Mouse (Mus musculus): Measurements from ENCODE around the gene Zfp593. TPM values are rescaled to one million over a fixed set of nuclear protein-coding genes. Genes with fewer than 3 reads are reported as not detected.

Gene Zfp593
- polyA plus RNA-seq, 1 experiment: 6.0 TPM

DNA sequence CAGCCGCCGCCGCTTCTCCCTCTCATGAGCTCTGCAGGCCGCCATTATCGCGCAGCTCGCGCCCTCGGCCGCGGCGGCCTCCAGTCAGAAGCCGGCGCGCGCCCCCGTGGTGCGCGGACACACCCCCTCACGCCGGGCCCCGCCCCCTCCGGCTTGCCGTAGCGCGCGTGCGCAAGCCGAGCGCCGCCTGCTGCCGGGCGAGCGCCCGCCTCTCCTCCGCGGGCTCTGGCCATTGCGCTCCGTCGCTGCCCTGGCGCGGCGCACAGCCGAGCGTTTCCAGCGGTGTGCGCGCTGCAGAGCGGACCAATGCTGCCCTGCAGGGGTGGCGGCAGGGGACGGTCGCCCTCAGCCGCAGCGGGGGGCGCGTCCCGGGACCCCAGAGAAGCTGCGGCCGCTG lies 41.8 kb upstream of the Zfp593 start:
- TF ChIP-seq POLR2A (IDR thresholded peaks at IDR 0.05; ENCODE audit: low read depth, low read length) (peak; percentile 13), CTCF (conservative IDR thresholded peaks at IDR 0.05; ENCODE audit: insufficient read depth, insufficient read length, low read depth, low read length) (0 out of 2 replicates have a peak, but pooled peaks have one; percentile 20)
- DNase-seq: peak; percentile 97
- Histone ChIP-seq H3K36me3 (ENCODE audit: control insufficient read depth, insufficient read depth, low read length) (no peaks in the 10 kb centered on the region), H3K27me3 (replicated peaks; ENCODE audit: control insufficient read depth, insufficient read depth, low read length) (no peaks in the 10 kb centered on the region), H3K4me3 (ENCODE audit: insufficient read depth, low read depth, low read length) (peak overlapping the region; percentile 96), H3K27ac (ENCODE audit: insufficient read depth, low read depth, low read length) (peak overlapping the region; percentile 92), H3K4me1 (ENCODE audit: control insufficient read depth, insufficient read depth, low read length) (peaks cover 6% of the 10 kb centered on the region; the same call in 1 of the 2 replicates)
- WGBS: under 1% methylated on average over 59 of the region's 59 CpGs

DNA sequence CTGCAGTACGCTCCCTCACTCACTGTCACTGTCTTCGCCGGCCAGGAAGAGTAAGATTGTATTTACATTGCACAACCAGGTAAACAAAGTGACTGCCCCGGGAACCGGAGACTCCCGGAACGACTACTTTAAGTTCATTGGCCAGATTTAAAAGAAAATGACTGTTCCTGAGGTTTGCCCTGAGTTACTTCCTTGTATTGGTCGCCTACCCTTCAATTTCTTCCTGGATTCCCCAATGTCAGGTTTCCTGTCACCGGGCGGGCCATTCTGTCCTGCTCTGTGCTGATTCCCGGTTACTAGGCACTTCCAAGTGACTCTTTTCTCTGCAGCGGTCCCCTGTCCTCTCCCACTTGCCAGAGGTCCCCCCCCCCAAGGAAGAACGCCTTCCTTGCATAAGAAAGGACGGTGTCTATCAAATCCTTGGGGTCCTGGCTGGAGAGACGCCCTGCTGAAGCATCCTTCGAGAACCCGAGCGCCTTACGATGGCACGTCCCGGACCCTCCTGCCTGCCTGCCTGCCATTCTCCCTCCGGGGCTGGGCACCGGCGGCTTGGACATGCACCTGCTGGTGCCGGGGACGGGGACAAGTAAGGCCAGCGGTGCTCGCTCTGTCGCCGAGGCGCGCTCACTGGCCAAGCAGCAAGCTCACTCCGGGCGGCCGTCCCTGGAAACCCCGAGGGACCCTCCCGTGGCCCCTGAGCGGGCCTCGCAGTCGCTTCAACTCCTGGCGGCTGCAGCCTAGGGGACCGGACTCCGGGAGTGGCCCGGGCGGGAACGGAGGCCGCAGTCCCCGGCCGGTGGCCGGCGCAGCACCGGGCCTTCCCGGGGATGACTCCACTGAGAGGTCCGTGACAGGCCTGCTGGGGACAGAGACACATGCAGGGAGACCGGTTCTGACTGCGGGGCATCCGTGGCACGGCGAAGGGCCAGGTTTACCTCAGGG lies 41.1 kb upstream of the Zfp593 start:
- no peaks in the 10 kb centered on the region for H3K27me3 ChIP-seq (replicated peaks; ENCODE audit: control insufficient read depth, insufficient read depth, low read length)
- H3K4me3 ChIP-seq (ENCODE audit: insufficient read depth, low read depth, low read length): peak overlapping the region; percentile 96
- H3K36me3 ChIP-seq (ENCODE audit: control insufficient read depth, insufficient read depth, low read length): no peaks in the 10 kb centered on the region
- 1% methylated on average over 59 of the region's 59 CpGs for WGBS
- H3K27ac ChIP-seq (ENCODE audit: insufficient read depth, low read depth, low read length): peak overlapping the region; percentile 44; the same call in 1 of the 2 replicates
- TF ChIP-seq CTCF (conservative IDR thresholded peaks at IDR 0.05; ENCODE audit: insufficient read depth, insufficient read length, low read depth, low read length): no peak
- no peak for TF ChIP-seq POLR2A (IDR thresholded peaks at IDR 0.05; ENCODE audit: low read depth, low read length)
- H3K4me1 ChIP-seq (ENCODE audit: control insufficient read depth, insufficient read depth, low read length): peaks cover 6% of the 10 kb centered on the region; the same call in 1 of the 2 replicates
- no peak for DNase-seq

DNA sequence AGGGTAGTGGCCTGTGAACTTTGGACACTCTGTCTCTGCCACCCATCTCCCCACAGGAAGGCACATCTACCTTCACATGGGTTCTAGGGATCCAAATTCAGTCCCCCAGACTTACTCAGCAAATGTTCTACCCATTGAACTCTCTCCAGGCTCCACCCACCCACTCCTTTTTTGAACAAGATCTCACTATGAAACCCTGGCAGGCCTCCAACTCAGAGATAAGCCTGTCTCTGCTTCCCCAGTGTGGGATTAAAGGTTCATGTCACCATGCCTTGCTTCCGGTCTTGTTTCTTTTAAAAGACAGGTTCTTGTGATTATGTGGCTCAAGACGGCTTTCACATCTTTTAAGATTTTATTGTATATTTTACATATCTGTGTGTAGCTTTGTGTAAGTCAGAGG lies 39.5 kb upstream of the Zfp593 start:
- H3K27ac ChIP-seq (ENCODE audit: insufficient read depth, low read depth, low read length): no peak overlapping the region
- H3K4me1 ChIP-seq (ENCODE audit: control insufficient read depth, insufficient read depth, low read length): peaks cover 6% of the 10 kb centered on the region; the same call in 1 of the 2 replicates
- peak; percentile 11 for DNase-seq
- WGBS: 96% methylated on average over 2 of the region's 2 CpGs
- H3K27me3 ChIP-seq (replicated peaks; ENCODE audit: control insufficient read depth, insufficient read depth, low read length): no peaks in the 10 kb centered on the region
- H3K36me3 ChIP-seq (ENCODE audit: control insufficient read depth, insufficient read depth, low read length): no peaks in the 10 kb centered on the region; the same call in 1 of the 2 replicates
- no peak for TF ChIP-seq POLR2A (IDR thresholded peaks at IDR 0.05; ENCODE audit: low read depth, low read length)
- no peak for TF ChIP-seq CTCF (conservative IDR thresholded peaks at IDR 0.05; ENCODE audit: insufficient read depth, insufficient read length, low read depth, low read length)
- no peak overlapping the region for H3K4me3 ChIP-seq (ENCODE audit: insufficient read depth, low read depth, low read length)

DNA sequence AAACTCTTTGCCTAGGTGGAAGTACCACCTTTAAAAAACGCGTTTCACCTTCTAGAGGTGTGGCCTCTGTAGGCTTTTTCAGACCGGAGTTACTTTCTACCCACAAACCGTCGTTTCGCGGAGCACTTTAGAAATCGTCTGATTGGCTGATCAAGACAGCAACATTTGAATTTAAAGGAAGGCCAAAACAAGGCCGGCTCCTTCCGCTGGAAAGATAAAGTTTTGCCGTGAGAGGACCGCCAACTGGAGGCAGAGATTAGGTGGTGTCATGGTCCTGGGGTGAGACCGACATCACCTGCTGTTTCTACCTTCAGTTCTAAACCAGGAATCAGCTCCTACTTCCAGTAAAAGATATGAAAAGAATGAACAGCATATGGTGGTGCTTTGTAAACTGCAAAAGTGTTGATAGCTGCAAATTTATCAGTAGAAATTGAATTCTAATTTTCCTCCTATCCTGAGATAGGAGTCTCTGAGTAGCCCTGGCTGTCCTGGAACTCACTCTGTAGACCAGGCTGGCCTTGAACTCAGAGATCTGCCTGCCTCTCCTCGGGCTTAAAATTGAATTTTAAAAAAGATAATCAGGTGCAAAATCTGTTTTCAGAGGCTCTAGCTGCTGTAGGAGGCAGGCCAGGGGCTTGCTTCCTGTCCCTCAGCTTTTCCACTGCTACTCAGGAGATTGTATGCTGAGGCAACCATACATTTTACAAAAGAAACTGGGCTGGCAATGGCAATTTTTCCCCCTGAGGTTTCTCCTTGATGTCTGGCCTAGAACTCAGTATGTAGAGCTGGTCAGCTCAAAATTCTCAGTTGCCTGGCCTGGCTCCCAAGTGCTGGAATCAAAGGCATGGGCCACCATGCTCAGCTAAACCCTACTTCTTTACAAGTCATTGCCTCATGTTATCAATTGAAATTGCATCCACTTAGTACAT lies 28.3 kb upstream of the Zfp593 start:
- H3K27ac ChIP-seq (ENCODE audit: insufficient read depth, low read depth, low read length): peak overlapping the region; percentile 42; the same call in 1 of the 2 replicates
- no peak for TF ChIP-seq POLR2A (IDR thresholded peaks at IDR 0.05; ENCODE audit: low read depth, low read length)
- TF ChIP-seq CTCF (conservative IDR thresholded peaks at IDR 0.05; ENCODE audit: insufficient read depth, insufficient read length, low read depth, low read length): no peak
- H3K4me1 ChIP-seq (ENCODE audit: control insufficient read depth, insufficient read depth, low read length): no peaks in the 10 kb centered on the region; the same call in 1 of the 2 replicates
- H3K4me3 ChIP-seq (ENCODE audit: insufficient read depth, low read depth, low read length): peak overlapping the region; percentile 47
- WGBS: 9% methylated on average over 14 of the region's 14 CpGs
- H3K27me3 ChIP-seq (replicated peaks; ENCODE audit: control insufficient read depth, insufficient read depth, low read length): no peaks in the 10 kb centered on the region
- H3K36me3 ChIP-seq (ENCODE audit: control insufficient read depth, insufficient read depth, low read length): peaks cover 4% of the 10 kb centered on the region; the same call in 1 of the 2 replicates
- DNase-seq: peak; percentile 45

DNA sequence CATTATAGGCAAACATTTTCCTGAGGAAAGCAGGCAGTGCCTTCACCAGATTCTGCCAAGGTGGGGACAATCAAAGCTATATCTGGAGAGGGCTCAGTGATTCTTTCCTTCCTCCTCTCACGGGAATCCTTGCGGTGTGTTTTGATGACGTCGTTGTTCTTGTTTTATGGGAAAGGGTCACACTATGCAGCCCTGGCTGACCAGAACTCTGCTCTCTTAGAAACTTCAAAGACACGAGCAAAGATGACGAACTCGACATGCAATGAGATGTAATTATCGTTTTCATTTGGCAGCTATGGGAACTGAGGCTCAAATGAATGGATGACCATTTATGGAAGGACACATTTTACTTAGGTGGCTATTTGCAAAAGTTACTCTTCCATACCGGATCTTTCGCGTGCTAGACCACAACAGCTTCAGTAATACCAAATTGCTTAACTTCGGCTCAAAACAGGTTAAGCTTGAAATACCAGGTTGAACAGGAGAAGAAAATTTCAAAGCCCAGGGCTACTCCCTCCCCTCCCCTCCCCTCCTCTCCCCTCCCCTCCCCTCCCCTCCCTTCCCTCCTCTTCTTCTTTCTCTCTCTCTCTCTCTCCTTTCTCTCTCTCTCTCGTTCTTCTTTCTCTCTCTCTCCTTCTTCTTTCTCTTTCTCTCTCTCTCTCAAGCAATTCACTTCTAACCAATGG lies 27.5 kb upstream of the Zfp593 start:
- no peaks in the 10 kb centered on the region; the same call in 1 of the 2 replicates for H3K4me1 ChIP-seq (ENCODE audit: control insufficient read depth, insufficient read depth, low read length)
- WGBS: 12% methylated on average over 13 of the region's 13 CpGs
- TF ChIP-seq POLR2A (IDR thresholded peaks at IDR 0.05; ENCODE audit: low read depth, low read length) (no peak), CTCF (conservative IDR thresholded peaks at IDR 0.05; ENCODE audit: insufficient read depth, insufficient read length, low read depth, low read length) (no peak)
- no peaks in the 10 kb centered on the region for H3K36me3 ChIP-seq (ENCODE audit: control insufficient read depth, insufficient read depth, low read length)
- no peak for DNase-seq
- no peaks in the 10 kb centered on the region for H3K27me3 ChIP-seq (replicated peaks; ENCODE audit: control insufficient read depth, insufficient read depth, low read length)
- peak overlapping the region; percentile 47; the same call in 1 of the 2 replicates for H3K4me3 ChIP-seq (ENCODE audit: insufficient read depth, low read depth, low read length)
- H3K27ac ChIP-seq (ENCODE audit: insufficient read depth, low read depth, low read length): no peak overlapping the region; the same call in 1 of the 2 replicates

DNA sequence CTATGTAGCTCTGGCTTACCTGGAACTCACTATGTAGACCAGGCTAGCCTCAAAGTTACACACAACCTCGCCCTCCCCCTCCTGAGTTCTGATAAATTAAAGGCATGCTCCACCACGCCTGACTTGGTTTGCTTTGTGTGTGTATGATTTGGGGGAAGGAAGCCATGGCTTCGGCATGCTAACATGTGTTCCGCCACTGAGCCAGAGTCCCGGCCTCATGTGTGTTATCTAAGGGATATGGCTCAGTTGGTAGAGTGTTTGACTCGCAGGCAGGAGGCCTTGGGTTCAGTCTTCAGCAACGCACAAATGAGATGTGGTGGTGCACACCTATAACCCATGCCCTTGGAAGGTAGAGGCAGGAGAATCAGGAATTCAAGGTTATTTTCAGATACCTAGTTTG lies 26.6 kb upstream of the Zfp593 start:
- Histone ChIP-seq H3K4me1 (ENCODE audit: control insufficient read depth, insufficient read depth, low read length) (no peaks in the 10 kb centered on the region; the same call in 1 of the 2 replicates), H3K27me3 (replicated peaks; ENCODE audit: control insufficient read depth, insufficient read depth, low read length) (no peaks in the 10 kb centered on the region), H3K27ac (ENCODE audit: insufficient read depth, low read depth, low read length) (no peak overlapping the region), H3K36me3 (ENCODE audit: control insufficient read depth, insufficient read depth, low read length) (no peaks in the 10 kb centered on the region), H3K4me3 (ENCODE audit: insufficient read depth, low read depth, low read length) (no peak overlapping the region)
- 84% methylated on average over 7 of the region's 7 CpGs for WGBS
- TF ChIP-seq POLR2A (IDR thresholded peaks at IDR 0.05; ENCODE audit: low read depth, low read length) (no peak), CTCF (conservative IDR thresholded peaks at IDR 0.05; ENCODE audit: insufficient read depth, insufficient read length, low read depth, low read length) (no peak)
- no peak for DNase-seq

Data from kidney, adult 2 months (tissue).